Mouse (Mus musculus): ENCODE results near the gene Ankrd45. TPM values are rescaled to one million over a fixed set of nuclear protein-coding genes. Genes with fewer than 3 reads are reported as not detected.

The Ankrd45 gene
- 0.04 and 0.05 TPM in 2 replicates for polyA plus RNA-seq (2012; rRNA removed)

GRCm38 (mm10) chr1:161142531-161143159 lies at the start of gene Ankrd45:
Gene Ankrd45 (plus strand): TSS chr1:161142691.
- Histone ChIP-seq H3K27me3 (ENCODE audit: control insufficient read depth, insufficient read depth, low read length) (no peaks in the 10 kb centered on the region), H3K4me3 (ENCODE audit: control insufficient read depth, insufficient read depth, low read length) (no peak within 1 kb of the TSS), H3K4me1 (replicated peaks; ENCODE audit: control insufficient read depth, insufficient read depth, low read length) (peaks cover 5% of the 10 kb centered on the region), H3K36me3 (ENCODE audit: control insufficient read depth, insufficient read depth, low read length) (no peaks in the 10 kb centered on the region), H3K27ac (ENCODE audit: control insufficient read depth, insufficient read depth, low read length) (no peak within 1 kb of the TSS)
- TF ChIP-seq POLR2A (IDR thresholded peaks at IDR 0.05; ENCODE audit: control insufficient read depth, extremely low read depth, insufficient read depth, low read length, poor library complexity) (no peak), CTCF (IDR thresholded peaks at IDR 0.05; ENCODE audit: borderline replicate concordance, control insufficient read depth, extremely low read depth, insufficient read depth, low read length, poor library complexity) (no peak)
- DNase-seq: peak; percentile 34
- WGBS: 22% methylated on average over 33 of the region's 33 CpGs

- no peaks in the 10 kb centered on the region for H3K27me3 ChIP-seq (ENCODE audit: control insufficient read depth, insufficient read depth, low read length)
- WGBS: 100% methylated on average over 4 of the region's 4 CpGs
- DNase-seq: no peak
- peaks cover 31% of the 10 kb centered on the region for H3K36me3 ChIP-seq (ENCODE audit: control insufficient read depth, insufficient read depth, low read length)
- H3K4me3 ChIP-seq (ENCODE audit: control insufficient read depth, insufficient read depth, low read length): no peak overlapping the region
- TF ChIP-seq POLR2A (IDR thresholded peaks at IDR 0.05; ENCODE audit: control insufficient read depth, extremely low read depth, insufficient read depth, low read length, poor library complexity): no peak
- TF ChIP-seq CTCF (IDR thresholded peaks at IDR 0.05; ENCODE audit: borderline replicate concordance, control insufficient read depth, extremely low read depth, insufficient read depth, low read length, poor library complexity): no peak
- H3K4me1 ChIP-seq (replicated peaks; ENCODE audit: control insufficient read depth, insufficient read depth, low read length): no peaks in the 10 kb centered on the region
- no peak overlapping the region for H3K27ac ChIP-seq (ENCODE audit: control insufficient read depth, insufficient read depth, low read length)
Observed at GRCm38 (mm10) chr1:161099721-161100405, 42.6 kb upstream of the Ankrd45 start.

GRCm38 (mm10) chr1:161103842-161104241 lies 38.6 kb upstream of the Ankrd45 start:
- TF ChIP-seq POLR2A (IDR thresholded peaks at IDR 0.05; ENCODE audit: control insufficient read depth, extremely low read depth, insufficient read depth, low read length, poor library complexity) (no peak), CTCF (IDR thresholded peaks at IDR 0.05; ENCODE audit: borderline replicate concordance, control insufficient read depth, extremely low read depth, insufficient read depth, low read length, poor library complexity) (no peak)
- no peak for DNase-seq
- Histone ChIP-seq H3K36me3 (ENCODE audit: control insufficient read depth, insufficient read depth, low read length) (peaks cover 28% of the 10 kb centered on the region), H3K27ac (ENCODE audit: control insufficient read depth, insufficient read depth, low read length) (no peak overlapping the region), H3K4me3 (ENCODE audit: control insufficient read depth, insufficient read depth, low read length) (no peak overlapping the region), H3K4me1 (replicated peaks; ENCODE audit: control insufficient read depth, insufficient read depth, low read length) (no peaks in the 10 kb centered on the region), H3K27me3 (ENCODE audit: control insufficient read depth, insufficient read depth, low read length) (no peaks in the 10 kb centered on the region)
- 79% methylated on average over 1 of the region's 1 CpGs for WGBS

- TF ChIP-seq POLR2A (IDR thresholded peaks at IDR 0.05; ENCODE audit: control insufficient read depth, extremely low read depth, insufficient read depth, low read length, poor library complexity): no peak
- no peak for TF ChIP-seq CTCF (IDR thresholded peaks at IDR 0.05; ENCODE audit: borderline replicate concordance, control insufficient read depth, extremely low read depth, insufficient read depth, low read length, poor library complexity)
Observed at GRCm38 (mm10) chr1:161109216-161109615, 33.3 kb upstream of the Ankrd45 start.

GRCm38 (mm10) chr1:161114591-161114990 lies 27.9 kb upstream of the Ankrd45 start:
- no peak overlapping the region for H3K4me3 ChIP-seq (ENCODE audit: control insufficient read depth, insufficient read depth, low read length)
- H3K36me3 ChIP-seq (ENCODE audit: control insufficient read depth, insufficient read depth, low read length): peaks cover under 1% of the 10 kb centered on the region; the same call in 1 of the 2 replicates
- TF ChIP-seq CTCF (IDR thresholded peaks at IDR 0.05; ENCODE audit: borderline replicate concordance, control insufficient read depth, extremely low read depth, insufficient read depth, low read length, poor library complexity) (no peak), POLR2A (IDR thresholded peaks at IDR 0.05; ENCODE audit: control insufficient read depth, extremely low read depth, insufficient read depth, low read length, poor library complexity) (no peak)
- H3K4me1 ChIP-seq (replicated peaks; ENCODE audit: control insufficient read depth, insufficient read depth, low read length): no peaks in the 10 kb centered on the region; the same call in 1 of the 2 replicates
- no peak overlapping the region for H3K27ac ChIP-seq (ENCODE audit: control insufficient read depth, insufficient read depth, low read length)
- DNase-seq: no peak
- no peaks in the 10 kb centered on the region for H3K27me3 ChIP-seq (ENCODE audit: control insufficient read depth, insufficient read depth, low read length)

More at GRCm38 (mm10) chr1:161109216-161109615, 33.3 kb upstream of the Ankrd45 start:
- Histone ChIP-seq H3K36me3 (ENCODE audit: control insufficient read depth, insufficient read depth, low read length) (peaks cover 20% of the 10 kb centered on the region), H3K27ac (ENCODE audit: control insufficient read depth, insufficient read depth, low read length) (no peak overlapping the region; the same call in 1 of the 2 replicates), H3K27me3 (ENCODE audit: control insufficient read depth, insufficient read depth, low read length) (no peaks in the 10 kb centered on the region), H3K4me1 (replicated peaks; ENCODE audit: control insufficient read depth, insufficient read depth, low read length) (no peaks in the 10 kb centered on the region), H3K4me3 (ENCODE audit: control insufficient read depth, insufficient read depth, low read length) (no peak overlapping the region)
- DNase-seq: no peak
- 95% methylated on average over 8 of the region's 8 CpGs for WGBS

GRCm38 (mm10) chr1:161122661-161123418 lies 19.7 kb upstream of the Ankrd45 start:
- no peaks in the 10 kb centered on the region for H3K4me1 ChIP-seq (replicated peaks; ENCODE audit: control insufficient read depth, insufficient read depth, low read length)
- TF ChIP-seq CTCF (IDR thresholded peaks at IDR 0.05; ENCODE audit: borderline replicate concordance, control insufficient read depth, extremely low read depth, insufficient read depth, low read length, poor library complexity) (no peak), POLR2A (IDR thresholded peaks at IDR 0.05; ENCODE audit: control insufficient read depth, extremely low read depth, insufficient read depth, low read length, poor library complexity) (no peak)
- H3K27me3 ChIP-seq (ENCODE audit: control insufficient read depth, insufficient read depth, low read length): no peaks in the 10 kb centered on the region
- H3K36me3 ChIP-seq (ENCODE audit: control insufficient read depth, insufficient read depth, low read length): no peaks in the 10 kb centered on the region
- no peak overlapping the region for H3K4me3 ChIP-seq (ENCODE audit: control insufficient read depth, insufficient read depth, low read length)
- no peak for DNase-seq
- no peak overlapping the region for H3K27ac ChIP-seq (ENCODE audit: control insufficient read depth, insufficient read depth, low read length)
- 93% methylated on average over 10 of the region's 10 CpGs for WGBS

Data from thymus, adult 2 months (tissue).